Mouse (Mus musculus): ENCODE data around the gene Skil.
A peak's percentile ranks its signal among the peaks of the same experiment; 100 is the strongest.
"Not testable (repeated sequence)": the region's sequence is repeated elsewhere in the genome, so short reads cannot be mapped to it uniquely, and the experiment has no call there.

Gene Skil

GRCm38 (mm10) chr3:31134246-31134645, 39.4 kb downstream of the Skil start:
- DNase-seq, result no peak

- no peak for DNase-seq
These were observed 39.8 kb downstream of the Skil start for GRCm38 (mm10) chr3:31134696-31135095.

GRCm38 (mm10) chr3:31136591-31136990, 41.7 kb downstream of the Skil start:
- DNase-seq, result not testable (repeated sequence)

- peak; percentile 43 to 57 for DNase-seq
These were observed 43.9 kb downstream of the Skil start for GRCm38 (mm10) chr3:31138454-31139424.

- no peak for DNase-seq
These were observed 46.8 kb downstream of the Skil start for GRCm38 (mm10) chr3:31141621-31142020.

- DNase-seq, result not testable (repeated sequence)
These were observed 50.4 kb downstream of the Skil start for GRCm38 (mm10) chr3:31145222-31145621.

GRCm38 (mm10) chr3:31145641-31146290, 50.9 kb downstream of the Skil start:
- peak; percentile 22 to 25 for DNase-seq

GRCm38 (mm10) chr3:31148595-31148994, 53.7 kb downstream of the Skil start:
- DNase-seq, result no peak

GRCm38 (mm10) chr3:31149706-31150105, 54.8 kb downstream of the Skil start, which contains the start of gene Cldn11:
TSS of gene Cldn11 (plus strand) at chr3:31149920.
- DNase-seq, result peak; percentile 11 to 39

GRCm38 (mm10) chr3:31152108-31152507, 57.2 kb downstream of the Skil start:
- no peak for DNase-seq

GRCm38 (mm10) chr3:31156126-31156525, 61.3 kb downstream of the Skil start:
- DNase-seq, result no peak

GRCm38 (mm10) chr3:31157776-31158175, 62.9 kb downstream of the Skil start:
- DNase-seq, result no peak

GRCm38 (mm10) chr3:31160046-31160445, 65.2 kb downstream of the Skil start:
- no peak for DNase-seq

GRCm38 (mm10) chr3:31161336-31161735, 66.5 kb downstream of the Skil start:
- DNase-seq, result no peak

GRCm38 (mm10) chr3:31162860-31163259, 68.0 kb downstream of the Skil start:
- DNase-seq, result no peak

- DNase-seq, result no peak
These were observed 70.9 kb downstream of the Skil start for GRCm38 (mm10) chr3:31165803-31166202.

- DNase-seq, result no peak
These were observed 71.6 kb downstream of the Skil start for GRCm38 (mm10) chr3:31166365-31166871.

Measured in thymus, postnatal 36 days (tissue).